Mouse (Mus musculus) megakaryocyte, embryonic 14.5 days (primary cell): ENCODE results near the gene Notch1.

ENCODE experiments used
- FLI1 ChIP-seq: IDR thresholded peaks from 2 replicates; pipeline ENCODE4 v1.6.1; 2012; ENCODE audit warnings: low read length, inconsistent platforms, mixed read lengths
- GATA1 ChIP-seq: IDR thresholded peaks from 3 replicates; pipeline ENCODE4 v1.6.1; 2012; ENCODE audit warnings: mixed read lengths, low read length, inconsistent platforms, borderline replicate concordance

DNA sequence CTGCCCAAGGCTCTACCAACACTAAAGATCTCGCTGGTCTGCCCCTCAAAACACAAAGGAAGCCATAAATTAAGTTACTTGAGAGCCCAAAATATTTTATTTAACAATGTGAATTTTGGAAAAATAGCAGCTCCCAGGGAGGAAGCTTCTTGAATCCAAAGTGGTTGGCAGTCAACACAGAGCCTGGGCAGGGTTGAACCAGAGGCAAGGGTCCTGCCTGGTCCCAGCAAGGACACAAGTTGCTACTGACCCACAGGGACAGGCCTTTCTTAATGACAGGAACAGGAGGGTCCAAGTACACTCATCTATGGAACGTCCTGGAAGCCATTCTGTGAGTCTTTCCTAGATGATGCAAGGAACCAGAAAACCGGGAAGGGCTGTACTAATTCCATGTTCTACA lies 107.1 kb downstream of the Notch1 start:
- TF ChIP-seq GATA1 (no peak), FLI1 (no peak)
